Mouse (Mus musculus) MEL (cell line): ENCODE results near the gene Ubac2. TPM values are rescaled to one million over a fixed set of nuclear protein-coding genes. Genes with fewer than 3 reads are reported as not detected.

ENCODE experiments used
- DNase-seq: peaks from one replicate; pipeline ENCODE4 v3.0.0; 2011; ENCODE audit warnings: low read depth, low spot score
- H3K27ac ChIP-seq: 2 replicates; pipeline ENCODE4 v1.5.1; 2012; ENCODE audit warnings: low read depth, mild to moderate bottlenecking, control low read depth, low read length, moderate library complexity; ENCODE audit not compliant: control insufficient read depth
- H3K27me3 ChIP-seq, 2 experiments: fragments of 150-350 bp in 1 of 2; sonication (generic) in 1 of 2; 2 replicates each; pipeline ENCODE4 v1.6.1; 2012; ENCODE audit warnings: low read length in 2 of 2, mild to moderate bottlenecking in 2 of 2, improper control_type of control experiment in 1 of 2, moderate library complexity in 1 of 2; ENCODE audit not compliant: insufficient read depth in 2 of 2, control insufficient read depth in 1 of 2
- H3K36me3 ChIP-seq, 2 experiments: 2 replicates each; pipeline ENCODE4 v1.6.1; 2012 to 2014; ENCODE audit warnings: low read length in 2 of 2, improper control_type of control experiment in 1 of 2, inconsistent platforms in 1 of 2, mild to moderate bottlenecking in 1 of 2; ENCODE audit not compliant: insufficient read depth in 2 of 2, control insufficient read depth in 1 of 2
- H3K4me1 ChIP-seq, 2 experiments: fragments of 150-350 bp in 1 of 2; sonication (generic) in 1 of 2; 2 replicates each; pipeline ENCODE4 v1.6.1; 2012; ENCODE audit warnings: low read length in 2 of 2, improper control_type of control experiment in 1 of 2, mild to moderate bottlenecking in 1 of 2; ENCODE audit not compliant: insufficient read depth in 2 of 2, control insufficient read depth in 1 of 2
- H3K4me3 ChIP-seq, 2 experiments: fragments of 150-350 bp in 1 of 2; sonication (generic) in 1 of 2; 2 replicates each; pipeline ENCODE4 v1.5.1; 2012; ENCODE audit warnings: low read depth in 2 of 2, low read length in 2 of 2, mild to moderate bottlenecking in 2 of 2, moderate library complexity in 2 of 2, control low read depth in 1 of 2, improper control_type of control experiment in 1 of 2; ENCODE audit not compliant: control insufficient read depth in 1 of 2, insufficient read depth in 1 of 2
- H3K79me2 ChIP-seq: 2 replicates; pipeline ENCODE4 v1.6.1; 2012; ENCODE audit warnings: mild to moderate bottlenecking, low read length, moderate library complexity; ENCODE audit not compliant: control insufficient read depth, poor library complexity, insufficient read depth
- H3K9ac ChIP-seq: 2 replicates; pipeline ENCODE4 v1.6.1; 2012; ENCODE audit warnings: low read depth, mild to moderate bottlenecking, control low read depth, low read length, moderate library complexity; ENCODE audit not compliant: control insufficient read depth, poor library complexity, severe bottlenecking
- H3K9me3 ChIP-seq: fragments of 150-350 bp; sonication (generic); replicated peaks from 2 replicates; pipeline ENCODE4 v1.6.1; 2012; ENCODE audit warnings: mild to moderate bottlenecking, low read length, improper control_type of control experiment, moderate library complexity; ENCODE audit not compliant: insufficient read depth
- BHLHE40 ChIP-seq: IDR thresholded peaks from 2 replicates; pipeline ENCODE4 v1.6.1; 2012; ENCODE audit warnings: low read depth, mild to moderate bottlenecking, inconsistent platforms, low read length, improper control_type of control experiment, borderline replicate concordance
- CHD1 ChIP-seq: IDR thresholded peaks from 2 replicates; pipeline ENCODE4 v1.6.1; 2012; ENCODE audit warnings: low read depth, mild to moderate bottlenecking, inconsistent platforms, low read length, improper control_type of control experiment
- CTCF ChIP-seq, 3 experiments: IDR thresholded peaks in 2 of 3; conservative IDR thresholded peaks in 1 of 3; 2 replicates each; pipeline ENCODE4 v1.5.1; 2011 to 2012; ENCODE audit warnings: low read length in 3 of 3, low read depth in 2 of 3, mild to moderate bottlenecking in 2 of 3, improper control_type of control experiment in 1 of 3, inconsistent platforms in 1 of 3, mixed read lengths in 1 of 3, moderate library complexity in 1 of 3; ENCODE audit not compliant: control insufficient read depth in 1 of 3, insufficient read depth in 1 of 3, poor library complexity in 1 of 3, severe bottlenecking in 1 of 3
- ELF1 ChIP-seq: IDR thresholded peaks from 2 replicates; pipeline ENCODE4 v1.6.1; 2014; ENCODE audit warnings: low read depth, mild to moderate bottlenecking, inconsistent platforms, low read length, improper control_type of control experiment, moderate library complexity
- GABPA ChIP-seq: IDR thresholded peaks from 2 replicates; pipeline ENCODE4 v1.6.1; 2012; ENCODE audit warnings: low read depth, mild to moderate bottlenecking, inconsistent platforms, low read length, improper control_type of control experiment, moderate library complexity
- JUND ChIP-seq: IDR thresholded peaks from 2 replicates; pipeline ENCODE4 v1.6.1; 2011; ENCODE audit warnings: low read depth, mild to moderate bottlenecking, improper control_type of control experiment, low read length
- KAT2A ChIP-seq: conservative IDR thresholded peaks from 2 replicates; pipeline ENCODE4 v1.6.1; 2012; ENCODE audit warnings: low read depth, low read length, improper control_type of control experiment, inconsistent platforms
- MAFK ChIP-seq: IDR thresholded peaks from 2 replicates; pipeline ENCODE4 v1.6.1; 2011; ENCODE audit warnings: low read depth, mild to moderate bottlenecking, low read length, improper control_type of control experiment, borderline replicate concordance
- MAX ChIP-seq: IDR thresholded peaks from 2 replicates; pipeline ENCODE4 v1.6.1; 2011; ENCODE audit warnings: low read length, improper control_type of control experiment
- MEF2A ChIP-seq: IDR thresholded peaks from 2 replicates; pipeline ENCODE4 v1.6.1; 2014; ENCODE audit warnings: low read depth, mild to moderate bottlenecking, inconsistent platforms, low read length, improper control_type of control experiment; ENCODE audit not compliant: poor library complexity, insufficient replicate concordance, severe bottlenecking; ENCODE audit errors: extremely low read depth
- MYB ChIP-seq: IDR thresholded peaks from 2 replicates; pipeline ENCODE4 v1.6.1; 2011; ENCODE audit warnings: mild to moderate bottlenecking, low read depth, low read length, improper control_type of control experiment
- MYC ChIP-seq: IDR thresholded peaks from 2 replicates; pipeline ENCODE4 v1.6.1; 2011; ENCODE audit warnings: low read depth, mild to moderate bottlenecking, low read length, improper control_type of control experiment, moderate library complexity
- POLR2A ChIP-seq, 2 experiments: IDR thresholded peaks; 2 replicates each; pipeline ENCODE4 v1.6.1; 2011 to 2012; ENCODE audit warnings: low read length in 2 of 2, mild to moderate bottlenecking in 2 of 2, control low read depth in 1 of 2, improper control_type of control experiment in 1 of 2, low read depth in 1 of 2, moderate library complexity in 1 of 2; ENCODE audit not compliant: control insufficient read depth in 1 of 2, insufficient read depth in 1 of 2, poor library complexity in 1 of 2
- POLR2AphosphoS2 ChIP-seq: IDR thresholded peaks from 2 replicates; pipeline ENCODE4 v1.6.1; 2011; ENCODE audit warnings: low read length, improper control_type of control experiment
- POLR2AphosphoS5 ChIP-seq: IDR thresholded peaks from 2 replicates; pipeline ENCODE4 v1.6.1; 2012; ENCODE audit warnings: low read depth, borderline replicate concordance, mild to moderate bottlenecking, inconsistent platforms, low read length, moderate library complexity, mixed read lengths
- RAD21 ChIP-seq: IDR thresholded peaks from 2 replicates; pipeline ENCODE4 v1.6.1; 2011; ENCODE audit warnings: mild to moderate bottlenecking, low read depth, low read length, improper control_type of control experiment
- SIN3A ChIP-seq: IDR thresholded peaks from 2 replicates; pipeline ENCODE4 v1.6.1; 2012; ENCODE audit warnings: low read length, improper control_type of control experiment, inconsistent platforms
- SMC3 ChIP-seq: IDR thresholded peaks from 2 replicates; pipeline ENCODE4 v1.6.1; 2011; ENCODE audit warnings: low read depth, low read length, improper control_type of control experiment
- TAL1 ChIP-seq: IDR thresholded peaks from 2 replicates; pipeline ENCODE4 v1.6.1; 2012; ENCODE audit warnings: mild to moderate bottlenecking, inconsistent platforms, low read length, moderate library complexity, mixed read lengths
- TBP ChIP-seq: IDR thresholded peaks from 2 replicates; pipeline ENCODE4 v1.8.0; 2011; ENCODE audit warnings: low read depth, low read length, improper control_type of control experiment
- USF1 ChIP-seq: IDR thresholded peaks from 2 replicates; pipeline ENCODE4 v1.6.1; 2014; ENCODE audit warnings: low read depth, mild to moderate bottlenecking, inconsistent platforms, low read length, improper control_type of control experiment, moderate library complexity
- ZC3H11A ChIP-seq: IDR thresholded peaks from 2 replicates; pipeline ENCODE4 v1.6.1; 2012; ENCODE audit warnings: low read depth, mild to moderate bottlenecking, inconsistent platforms, low read length, improper control_type of control experiment
- ZKSCAN1 ChIP-seq: IDR thresholded peaks from 2 replicates; pipeline ENCODE4 v1.6.1; 2012; ENCODE audit warnings: low read depth, mild to moderate bottlenecking, inconsistent platforms, low read length, improper control_type of control experiment, moderate library complexity
- ZMIZ1 ChIP-seq: IDR thresholded peaks from 2 replicates; pipeline ENCODE4 v1.6.1; 2012; ENCODE audit warnings: low read depth, mild to moderate bottlenecking, inconsistent platforms, low read length, improper control_type of control experiment, moderate library complexity
- ZNF384 ChIP-seq: IDR thresholded peaks from 2 replicates; pipeline ENCODE4 v1.6.1; 2012; ENCODE audit warnings: low read depth, mild to moderate bottlenecking, inconsistent platforms, low read length, improper control_type of control experiment
- polyA plus RNA-seq, 2 experiments: library from polyadenylated mRNA; stranded (reverse) in 1 of 2; unstranded in 1 of 2; fragments of >175 nt in 1 of 2; fragments of >200 nt in 1 of 2; gene quantifications; 2 replicates each; pipeline versions ENCODE4 v1.2.1 to v1.2.4; 2012; ENCODE audit warnings: low replicate concordance in 2 of 2, low read depth in 1 of 2; ENCODE audit not compliant: insufficient read length in 2 of 2, insufficient read depth in 1 of 2, missing spikeins in 1 of 2
- total RNA-seq: library from RNA; depleted of rRNA; stranded (reverse); fragments of 300-350 nt; gene quantifications from 2 replicates; pipeline ENCODE4 v1.2.3, GENCODE M21; 2012

Ubac2 gene
- total and polyA plus RNA-seq, 3 experiments, result 32.9 to 44.8 TPM; not detected in 1

DNA sequence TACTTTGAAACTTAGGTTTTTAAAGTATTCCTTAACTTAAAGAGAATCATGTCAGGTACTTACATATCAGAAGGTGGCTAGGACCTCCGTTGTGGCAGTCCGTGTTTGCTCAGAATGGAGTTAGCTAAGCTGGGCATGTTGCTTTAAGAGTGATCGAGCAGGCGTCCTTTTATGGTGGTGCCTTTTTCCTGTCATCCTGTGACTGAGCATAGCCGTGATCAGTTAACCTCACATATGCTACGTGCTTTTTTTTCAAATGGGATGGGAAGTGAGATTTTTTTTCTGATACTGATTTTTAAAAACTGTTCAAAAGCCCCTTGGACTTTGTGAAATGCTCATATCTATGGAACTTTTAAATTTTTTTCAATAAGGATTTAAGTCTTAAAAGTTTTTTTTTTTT is 86.6 kb downstream of the Ubac2 start, which contains the start of gene Gpr183:
Gene Gpr183 (minus strand): TSS at position 206 of the 400 bp plus-strand sequence.
- peak within 1 kb of the TSS; percentile 20 for H3K9ac ChIP-seq
- H3K4me1 ChIP-seq, result peaks cover 5 to 30% of the 10 kb centered on the region in 2 experiments
- TF ChIP-seq ZNF384 (peak; percentile 74), MAFK (no peak)
- H3K27ac ChIP-seq, result peak within 1 kb of the TSS; percentile 53
- peaks cover 0 to 20% of the 10 kb centered on the region in 2 experiments; a peak in 2 of 4 replicates for H3K36me3 ChIP-seq
- no peaks in the 10 kb centered on the region for H3K9me3 ChIP-seq
- no peaks in the 10 kb centered on the region for H3K79me2 ChIP-seq
- H3K4me3 ChIP-seq, result peak within 1 kb of the TSS in 1 of 2 experiments; percentile 1; a peak in 1 of 4 replicates
- H3K27me3 ChIP-seq, result no peaks in the 10 kb centered on the region
- no peak for DNase-seq

GRCm38 (mm10) chr14:121965461-121965860 is 87.0 kb downstream of the Ubac2 start:
- H3K36me3 ChIP-seq, result peaks cover 0 to 20% of the 10 kb centered on the region in 2 experiments; a peak in 2 of 4 replicates

GRCm38 (mm10) chr14:121967095-121967494 is 88.7 kb downstream of the Ubac2 start:
- no peaks in the 10 kb centered on the region for H3K9me3 ChIP-seq
- H3K4me3 ChIP-seq, result no peak overlapping the region
- TF ChIP-seq MAX (no peak), MYC (no peak), ZMIZ1 (no peak), SIN3A (no peak), CTCF (IDR thresholded peaks at IDR 0.05 in 2 of 3, conservative IDR thresholded peaks at IDR 0.05 in 1 of 3; ENCODE audit: control insufficient read depth in 1 of 3, insufficient read depth in 1 of 3, low read depth in 2 of 3, low read length in 3 of 3, poor library complexity in 1 of 3, severe bottlenecking in 1 of 3) (no peak), RAD21 (no peak), BHLHE40 (no peak), POLR2A (IDR thresholded peaks at IDR 0.05; ENCODE audit: control insufficient read depth in 1 of 2, insufficient read depth in 1 of 2, low read depth in 1 of 2, low read length in 2 of 2, poor library complexity in 1 of 2) (no peak), ELF1 (no peak), GABPA (no peak), JUND (no peak), ZKSCAN1 (no peak), MEF2A (no peak), KAT2A (no peak)
- H3K9ac ChIP-seq, result no peak overlapping the region
- H3K79me2 ChIP-seq, result no peaks in the 10 kb centered on the region
- no peaks in the 10 kb centered on the region for H3K27me3 ChIP-seq
- peaks cover 0 to 20% of the 10 kb centered on the region in 2 experiments; a peak in 2 of 4 replicates for H3K36me3 ChIP-seq
- peaks cover 3 to 17% of the 10 kb centered on the region in 2 experiments for H3K4me1 ChIP-seq
- no peak for DNase-seq
- no peak overlapping the region for H3K27ac ChIP-seq

More at GRCm38 (mm10) chr14:121965461-121965860, 87.0 kb downstream of the Ubac2 start:
- H3K9me3 ChIP-seq, result no peaks in the 10 kb centered on the region
- no peak overlapping the region for H3K27ac ChIP-seq
- TF ChIP-seq MYB (no peak), ZC3H11A (no peak), USF1 (no peak), MYC (no peak), CHD1 (no peak), POLR2AphosphoS2 (no peak), ZNF384 (no peak), TAL1 (no peak), TBP (no peak), SMC3 (no peak), KAT2A (no peak), POLR2AphosphoS5 (no peak), POLR2A (IDR thresholded peaks at IDR 0.05; ENCODE audit: control insufficient read depth in 1 of 2, insufficient read depth in 1 of 2, low read depth in 1 of 2, low read length in 2 of 2, poor library complexity in 1 of 2) (no peak), RAD21 (no peak)
- H3K27me3 ChIP-seq, result no peaks in the 10 kb centered on the region
- peaks cover 4 to 29% of the 10 kb centered on the region in 2 experiments for H3K4me1 ChIP-seq
- no peak overlapping the region for H3K4me3 ChIP-seq
- DNase-seq, result no peak
- no peak overlapping the region for H3K9ac ChIP-seq
- H3K79me2 ChIP-seq, result no peaks in the 10 kb centered on the region
